Mouse (Mus musculus) heart, embryonic 13.5 days (tissue): ENCODE results near the gene Vapb. TPM values are rescaled to one million over a fixed set of nuclear protein-coding genes. Genes with fewer than 3 reads are reported as not detected.
"Not testable (repeated sequence)": the region's sequence is repeated elsewhere in the genome, so short reads cannot be mapped to it uniquely, and the experiment has no call there.

ENCODE experiments used
- ATAC-seq: fragments of 200-750 bp; cut with Nextera tagmentation; 2 replicates; pipeline ENCODE4 v1.8.0; 2017; ENCODE audit warnings: moderate TSS enrichment; ENCODE audit not compliant: insufficient number of reproducible peaks, low FRiP score, low TSS enrichment; ENCODE audit errors: extremely low read depth
- H3K27ac ChIP-seq: fragments of 300-500 bp; sonication (generic); replicated peaks from 2 replicates; pipeline ENCODE4 v1.5.1; 2015; ENCODE audit warnings: moderate library complexity, mild to moderate bottlenecking, inconsistent platforms
- H3K27me3 ChIP-seq: fragments of 300-500 bp; sonication (generic); replicated peaks from 2 replicates; pipeline ENCODE4 v1.6.1; 2015; ENCODE audit warnings: mild to moderate bottlenecking, inconsistent platforms
- H3K36me3 ChIP-seq: fragments of 300-500 bp; sonication (generic); 2 replicates; pipeline ENCODE4 v1.6.1; 2015; ENCODE audit warnings: mild to moderate bottlenecking, inconsistent platforms
- H3K4me1 ChIP-seq: fragments of 300-500 bp; sonication (generic); 2 replicates; pipeline ENCODE4 v1.6.1; 2015; ENCODE audit warnings: inconsistent platforms
- H3K4me2 ChIP-seq: fragments of 300-500 bp; sonication (generic); 2 replicates; pipeline ENCODE4 v1.6.1; 2015; ENCODE audit warnings: inconsistent platforms, mild to moderate bottlenecking, moderate library complexity
- H3K4me3 ChIP-seq: fragments of 300-500 bp; sonication (generic); 2 replicates; pipeline ENCODE4 v1.5.1; 2015; ENCODE audit warnings: moderate library complexity, mild to moderate bottlenecking, inconsistent platforms
- H3K9ac ChIP-seq: fragments of 300-500 bp; sonication (generic); 2 replicates; pipeline ENCODE4 v1.6.1; 2015; ENCODE audit warnings: inconsistent platforms, mild to moderate bottlenecking, moderate library complexity
- H3K9me3 ChIP-seq: fragments of 300-500 bp; sonication (generic); 2 replicates; pipeline ENCODE4 v1.6.1; 2016; ENCODE audit warnings: inconsistent platforms
- WGBS: fragments of 180-500 bp; shearing (Covaris S2); methylation state at CpG from one replicate; pipeline ENCODE4 v1.1.7; 2015; ENCODE audit warnings: mixed read lengths; 5-methylcytosine and 5-hydroxymethylcytosine counted together
- polyA plus RNA-seq: library from polyadenylated mRNA; unstranded; fragments of >200 nt; fragmentation: Nextera tagmentation; extraction: Ambion mirVana; gene quantifications from 2 replicates; pipeline ENCODE4 v1.2.1, GENCODE M21; 2015

Gene Vapb
- polyA plus RNA-seq, 1 experiment from 2014 or later: 8.2 TPM

GRCm38 (mm10) chr2:173713241-173713640 lies 24.1 kb upstream of the Vapb start:
- peaks cover 5% of the 10 kb centered on the region; the same call in 1 of the 2 replicates for H3K36me3 ChIP-seq
- no peak overlapping the region for H3K4me2 ChIP-seq
- no peak overlapping the region for H3K27ac ChIP-seq
- no peaks in the 10 kb centered on the region for H3K27me3 ChIP-seq
- no peak for ATAC-seq
- H3K4me3 ChIP-seq: no peak overlapping the region
- no peaks in the 10 kb centered on the region for H3K4me1 ChIP-seq
- no peaks in the 10 kb centered on the region for H3K9me3 ChIP-seq
- WGBS: 59% methylated on average over 4 of the region's 4 CpGs
- H3K9ac ChIP-seq: no peak overlapping the region

DNA sequence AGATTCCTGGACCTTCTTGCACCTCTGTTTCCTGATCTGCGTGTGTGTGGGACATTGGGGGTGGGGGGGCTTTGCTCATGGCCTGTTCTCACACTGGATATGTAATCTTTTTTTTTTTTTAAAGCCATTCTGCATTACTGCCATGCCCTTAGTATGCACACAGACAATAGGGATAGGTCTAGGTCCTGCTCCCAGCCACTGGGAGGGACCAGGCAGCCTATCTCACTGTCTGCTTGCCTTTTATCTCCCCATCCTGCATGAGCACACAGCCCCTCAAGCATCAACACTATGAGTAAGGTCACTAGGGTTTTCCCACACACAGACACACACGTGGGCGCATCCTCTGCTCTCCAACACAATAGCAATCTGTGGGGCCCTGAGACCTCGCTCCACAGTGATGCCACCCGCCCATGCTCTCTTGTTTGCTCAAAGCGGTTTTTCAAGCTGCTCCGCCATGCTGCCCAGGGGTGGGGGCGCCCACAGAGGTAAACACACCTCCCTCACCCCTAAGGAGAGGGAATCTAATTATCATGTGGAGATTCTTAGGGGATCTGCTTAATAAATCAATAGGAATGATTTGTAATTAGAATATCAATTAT lies 22.6 kb upstream of the Vapb start:
- no peaks in the 10 kb centered on the region for H3K4me1 ChIP-seq
- no peaks in the 10 kb centered on the region for H3K9me3 ChIP-seq
- H3K4me3 ChIP-seq: no peak overlapping the region
- H3K9ac ChIP-seq: no peak overlapping the region
- 65% methylated on average over 8 of the region's 8 CpGs for WGBS
- H3K27me3 ChIP-seq: no peaks in the 10 kb centered on the region
- no peaks in the 10 kb centered on the region for H3K36me3 ChIP-seq
- ATAC-seq: no peak
- no peak overlapping the region for H3K4me2 ChIP-seq
- no peak overlapping the region for H3K27ac ChIP-seq

- H3K9me3 ChIP-seq: no peaks in the 10 kb centered on the region
- H3K36me3 ChIP-seq: no peaks in the 10 kb centered on the region
- WGBS: 85% methylated on average over 5 of the region's 5 CpGs
- no peak for ATAC-seq
- H3K27ac ChIP-seq: no peak overlapping the region
- H3K4me1 ChIP-seq: no peaks in the 10 kb centered on the region
- H3K4me3 ChIP-seq: no peak overlapping the region
- H3K4me2 ChIP-seq: no peak overlapping the region
- no peaks in the 10 kb centered on the region for H3K27me3 ChIP-seq
- no peak overlapping the region for H3K9ac ChIP-seq
Measured at GRCm38 (mm10) chr2:173716966-173717365, 20.3 kb upstream of the Vapb start.

GRCm38 (mm10) chr2:173719115-173719514 lies 18.2 kb upstream of the Vapb start, which contains the start of gene 1700010B08Rik:
Gene 1700010B08Rik (plus strand): TSS chr2:173719415.
- WGBS: 75% methylated on average over 6 of the region's 7 CpGs
- ATAC-seq, H3K27me3 ChIP-seq, H3K27ac ChIP-seq, H3K36me3 ChIP-seq, H3K9ac ChIP-seq, H3K4me1 ChIP-seq, H3K9me3 ChIP-seq, H3K4me3 ChIP-seq, H3K4me2 ChIP-seq: not testable (repeated sequence)

DNA sequence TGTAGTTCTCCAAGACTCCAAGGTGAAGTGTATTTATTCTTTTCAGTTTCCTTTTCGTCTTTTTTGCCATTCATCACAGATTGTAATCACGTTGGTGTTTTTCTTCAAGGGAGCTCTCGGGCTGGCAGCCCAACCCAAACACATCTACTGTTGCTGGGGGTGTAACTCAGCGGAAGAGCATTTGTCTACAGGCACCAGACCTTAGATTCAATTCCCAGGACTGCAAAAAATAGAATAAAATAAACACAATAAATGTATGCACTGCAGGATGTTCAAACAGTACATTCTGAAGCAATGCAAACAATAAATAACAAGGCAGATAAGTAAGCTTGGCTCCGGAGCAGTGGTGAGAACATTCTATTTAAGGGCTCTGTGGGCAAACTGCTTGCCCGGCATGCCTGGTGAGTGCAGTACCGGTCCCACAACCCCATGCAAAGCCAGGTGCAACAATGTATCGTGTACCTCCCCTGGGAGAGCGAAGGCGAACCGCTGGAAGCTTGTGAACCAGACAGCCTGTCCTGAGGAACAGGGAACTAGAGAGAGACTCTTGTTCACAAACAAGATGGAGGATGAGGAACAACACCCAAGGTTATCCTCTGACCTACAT lies 15.0 kb upstream of the Vapb start:
- no peaks in the 10 kb centered on the region for H3K36me3 ChIP-seq
- 67% methylated on average over 11 of the region's 11 CpGs for WGBS
- H3K9ac ChIP-seq: no peak overlapping the region
- no peak overlapping the region for H3K4me3 ChIP-seq
- no peaks in the 10 kb centered on the region for H3K27me3 ChIP-seq
- no peak for ATAC-seq
- no peak overlapping the region for H3K4me2 ChIP-seq
- peaks cover 4% of the 10 kb centered on the region; the same call in 1 of the 2 replicates for H3K4me1 ChIP-seq
- H3K27ac ChIP-seq: no peak overlapping the region
- no peaks in the 10 kb centered on the region for H3K9me3 ChIP-seq

DNA sequence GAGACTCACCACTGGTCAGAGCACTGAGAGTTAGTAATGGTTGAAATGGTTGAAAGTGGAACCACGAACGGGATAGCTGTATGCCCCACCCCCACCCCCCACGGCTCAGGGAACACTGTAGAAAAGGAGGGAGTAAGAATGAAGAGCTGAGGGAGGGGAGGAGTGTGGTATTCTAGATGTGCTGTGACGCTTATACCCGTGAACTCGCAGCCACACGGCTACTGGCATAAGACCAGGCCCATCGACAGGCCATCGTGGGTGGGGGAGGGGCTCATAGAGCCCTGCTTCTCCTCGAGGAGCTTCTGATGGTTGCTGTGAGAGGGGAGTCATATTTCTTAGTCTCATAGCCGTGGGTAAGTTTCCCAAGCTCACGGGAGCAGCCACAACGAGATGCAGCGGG lies 12.9 kb upstream of the Vapb start:
- ATAC-seq: no peak
- H3K4me3 ChIP-seq: no peak overlapping the region
- no peak overlapping the region for H3K27ac ChIP-seq
- no peaks in the 10 kb centered on the region for H3K36me3 ChIP-seq
- H3K9me3 ChIP-seq: no peaks in the 10 kb centered on the region
- peak overlapping the region; percentile 28; the same call in 1 of the 2 replicates for H3K4me2 ChIP-seq
- no peaks in the 10 kb centered on the region for H3K27me3 ChIP-seq
- peaks cover 4% of the 10 kb centered on the region; the same call in 1 of the 2 replicates for H3K4me1 ChIP-seq
- H3K9ac ChIP-seq: no peak overlapping the region
- WGBS: 47% methylated on average over 14 of the region's 14 CpGs

DNA sequence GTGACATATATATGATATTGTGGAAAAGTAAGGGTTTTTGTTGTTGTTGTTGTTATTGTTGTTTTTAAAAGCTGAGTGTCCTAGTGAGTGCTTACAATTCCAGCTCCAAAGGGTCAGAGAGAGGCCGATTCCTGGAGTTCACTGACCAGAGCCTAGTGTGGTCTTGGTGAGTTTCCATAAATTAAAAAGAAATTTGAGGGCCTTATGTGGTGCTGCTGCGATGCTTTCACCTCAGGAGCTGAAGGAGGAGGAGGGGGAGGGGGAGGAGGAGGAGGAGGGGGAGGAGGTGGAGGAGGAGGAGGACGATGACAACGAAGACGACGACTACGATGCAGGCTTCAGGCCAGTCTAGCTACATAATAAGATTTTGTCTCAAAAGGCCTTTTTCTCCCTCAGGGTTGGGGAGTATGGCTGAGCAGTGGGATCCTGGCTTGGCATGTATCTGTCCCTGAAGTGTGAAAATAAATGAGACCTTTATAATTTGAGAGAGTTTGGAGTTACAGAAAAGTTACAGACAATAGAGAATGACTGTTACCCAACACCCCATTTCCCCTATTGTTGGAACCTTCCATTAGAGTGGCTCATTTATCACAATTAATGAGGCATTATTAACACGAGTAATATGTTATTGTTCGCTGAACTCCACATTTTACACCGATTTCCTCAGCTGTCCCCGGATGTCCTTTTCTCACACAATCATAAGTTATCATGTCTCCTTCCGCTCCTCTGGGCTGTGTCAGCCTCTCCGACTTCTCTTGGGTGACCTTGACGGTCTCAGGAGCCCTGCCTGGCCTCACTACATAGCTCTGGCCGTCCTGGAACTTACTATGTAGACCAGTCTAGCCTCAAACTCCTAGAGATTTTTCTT lies 12.1 kb upstream of the Vapb start:
- WGBS: 63% methylated on average over 15 of the region's 15 CpGs
- no peak overlapping the region for H3K9ac ChIP-seq
- H3K4me2 ChIP-seq: no peak overlapping the region
- H3K9me3 ChIP-seq: no peaks in the 10 kb centered on the region
- peaks cover 8% of the 10 kb centered on the region for H3K4me1 ChIP-seq
- H3K36me3 ChIP-seq: no peaks in the 10 kb centered on the region
- no peak for ATAC-seq
- H3K27ac ChIP-seq: no peak overlapping the region
- no peaks in the 10 kb centered on the region for H3K27me3 ChIP-seq
- no peak overlapping the region for H3K4me3 ChIP-seq

DNA sequence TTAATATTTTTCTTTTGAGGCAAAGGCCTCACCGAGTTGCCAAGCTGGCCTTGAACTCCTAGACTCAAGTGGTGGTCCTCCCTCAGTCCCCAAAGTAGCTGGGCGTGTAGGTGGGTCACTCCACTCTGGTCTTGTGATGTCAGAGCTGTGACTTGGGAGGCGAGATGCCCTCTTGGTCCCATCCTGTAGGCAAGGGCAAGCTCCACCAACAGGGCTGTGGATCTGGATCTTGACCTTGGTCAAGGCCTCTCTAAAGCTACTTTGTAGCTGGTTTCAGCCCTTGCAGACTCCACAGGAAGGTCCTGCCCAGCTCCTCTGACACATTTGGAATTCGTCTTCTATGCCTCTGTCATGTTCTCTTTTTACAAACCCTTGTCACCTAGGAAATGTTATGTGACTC lies 11.5 kb upstream of the Vapb start:
- Histone ChIP-seq H3K4me1 (peaks cover 15% of the 10 kb centered on the region), H3K27ac (no peak overlapping the region), H3K9me3 (no peaks in the 10 kb centered on the region), H3K27me3 (no peaks in the 10 kb centered on the region), H3K4me3 (no peak overlapping the region), H3K36me3 (no peaks in the 10 kb centered on the region), H3K9ac (no peak overlapping the region), H3K4me2 (no peak overlapping the region)
- WGBS: 82% methylated on average over 4 of the region's 4 CpGs
- no peak for ATAC-seq

GRCm38 (mm10) chr2:173730444-173730966 lies 6.8 kb upstream of the Vapb start:
- H3K27ac ChIP-seq: no peak overlapping the region

DNA sequence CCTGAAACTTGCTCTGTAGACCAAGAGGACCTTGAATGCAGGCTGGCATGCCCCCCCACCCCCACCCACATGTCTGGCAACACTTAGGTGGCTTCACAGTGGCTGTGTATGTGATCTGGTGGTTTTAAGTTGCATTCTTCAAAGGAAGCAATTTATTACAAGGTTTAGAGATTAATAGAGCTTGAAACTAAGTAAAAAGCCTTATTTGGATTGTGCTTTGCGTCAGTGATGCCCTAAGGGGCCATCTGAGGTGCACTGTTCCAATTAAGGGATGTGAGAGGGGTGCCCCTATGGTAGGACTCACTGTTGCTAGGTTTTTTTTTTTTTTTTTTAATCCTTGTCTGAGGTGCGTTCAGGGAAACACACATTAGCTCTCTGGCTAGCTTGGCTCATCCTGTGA lies 2.9 kb upstream of the Vapb start:
- Histone ChIP-seq H3K9ac (no peak overlapping the region), H3K4me2 (no peak overlapping the region), H3K27ac (no peak overlapping the region), H3K4me1 (peaks cover 30% of the 10 kb centered on the region), H3K36me3 (peaks cover 9% of the 10 kb centered on the region), H3K9me3 (no peaks in the 10 kb centered on the region), H3K4me3 (no peak overlapping the region), H3K27me3 (no peaks in the 10 kb centered on the region)
- ATAC-seq: no peak
- WGBS: 69% methylated on average over 2 of the region's 2 CpGs

More at GRCm38 (mm10) chr2:173730444-173730966, 6.8 kb upstream of the Vapb start:
- Histone ChIP-seq H3K27me3 (no peaks in the 10 kb centered on the region), H3K4me1 (peaks cover 14% of the 10 kb centered on the region), H3K9ac (no peak overlapping the region), H3K36me3 (no peaks in the 10 kb centered on the region), H3K4me2 (peak overlapping the region; percentile 39), H3K4me3 (no peak overlapping the region), H3K9me3 (no peaks in the 10 kb centered on the region)
- ATAC-seq: peak; percentile 25; the same call in 1 of the 2 replicates
- WGBS: 9% methylated on average over 9 of the region's 9 CpGs

GRCm38 (mm10) chr2:173738232-173738631 lies 921 bp downstream of the Vapb start:
- Histone ChIP-seq H3K9me3 (no peaks in the 10 kb centered on the region), H3K27ac (no peak overlapping the region)
- 56% methylated on average over 9 of the region's 9 CpGs for WGBS

More at GRCm38 (mm10) chr2:173738232-173738631, 921 bp downstream of the Vapb start:
- H3K4me2 ChIP-seq: peak overlapping the region; percentile 85
- H3K4me3 ChIP-seq: peak overlapping the region; percentile 79
- peaks cover 21% of the 10 kb centered on the region for H3K4me1 ChIP-seq
- H3K27me3 ChIP-seq: no peaks in the 10 kb centered on the region
- H3K36me3 ChIP-seq: peaks cover 9% of the 10 kb centered on the region
- ATAC-seq: no peak
- peak overlapping the region; percentile 92 for H3K9ac ChIP-seq
